Mouse (Mus musculus): ENCODE results near the gene Cd93. TPM values are rescaled to one million over a fixed set of nuclear protein-coding genes. Genes with fewer than 3 reads are reported as not detected.
A peak's percentile ranks its signal among the peaks of the same experiment; 100 is the strongest.

Gene Cd93
- polyA plus RNA-seq, 1 experiment from 2014 or later: 14.6 TPM

DNA sequence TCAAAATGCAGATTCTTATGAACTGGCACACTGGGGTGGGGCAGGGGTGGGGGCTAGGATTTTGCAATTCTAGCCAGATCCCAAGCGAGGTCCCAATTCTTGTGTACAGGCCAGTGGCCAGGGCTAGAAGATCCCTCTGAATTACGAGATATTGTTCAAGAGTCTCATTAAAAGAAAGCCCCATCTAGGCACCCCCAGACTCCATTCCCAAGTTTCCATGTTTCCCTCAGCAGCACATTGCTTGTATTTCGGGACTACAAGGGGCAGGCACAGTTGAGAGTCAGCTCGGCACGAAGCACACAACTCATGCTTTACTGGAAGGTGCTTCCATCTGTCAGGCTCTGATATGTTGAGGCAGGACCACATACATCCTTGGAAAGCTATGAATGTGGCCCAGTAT lies 38.5 kb downstream of the Cd93 start:
- 58% methylated on average over 5 of the region's 5 CpGs for WGBS
- peaks cover 54% of the 10 kb centered on the region for H3K27me3 ChIP-seq (replicated peaks; ENCODE audit: control insufficient read depth, insufficient read depth, low read length)
- no peak overlapping the region for H3K27ac ChIP-seq (replicated peaks; ENCODE audit: low read depth, low read length)
- ATAC-seq (ENCODE audit: low read depth) (no peak), DNase-seq (ENCODE audit: low spot score) (no peak)
- no peaks in the 10 kb centered on the region for H3K36me3 ChIP-seq (ENCODE audit: control insufficient read depth, insufficient read depth, low read length)
- H3K4me3 ChIP-seq (ENCODE audit: low read depth, low read length): peak overlapping the region; percentile 3
- H3K9me3 ChIP-seq (ENCODE audit: control insufficient read depth, low read length): no peaks in the 10 kb centered on the region
- H3K4me1 ChIP-seq (ENCODE audit: control insufficient read depth, insufficient read depth, low read length): peaks cover 17% of the 10 kb centered on the region; the same call in 1 of the 2 replicates
- H3K4me2 ChIP-seq (ENCODE audit: low read depth, low read length): peak overlapping the region; percentile 34
- H3K9ac ChIP-seq (ENCODE audit: low read depth, low read length): no peak overlapping the region

GRCm38 (mm10) chr2:148402227-148402626 lies 41.1 kb downstream of the Cd93 start:
- H3K27me3 ChIP-seq (replicated peaks; ENCODE audit: control insufficient read depth, insufficient read depth, low read length): peaks cover 36% of the 10 kb centered on the region
- DNase-seq (ENCODE audit: low spot score): no peak

DNA sequence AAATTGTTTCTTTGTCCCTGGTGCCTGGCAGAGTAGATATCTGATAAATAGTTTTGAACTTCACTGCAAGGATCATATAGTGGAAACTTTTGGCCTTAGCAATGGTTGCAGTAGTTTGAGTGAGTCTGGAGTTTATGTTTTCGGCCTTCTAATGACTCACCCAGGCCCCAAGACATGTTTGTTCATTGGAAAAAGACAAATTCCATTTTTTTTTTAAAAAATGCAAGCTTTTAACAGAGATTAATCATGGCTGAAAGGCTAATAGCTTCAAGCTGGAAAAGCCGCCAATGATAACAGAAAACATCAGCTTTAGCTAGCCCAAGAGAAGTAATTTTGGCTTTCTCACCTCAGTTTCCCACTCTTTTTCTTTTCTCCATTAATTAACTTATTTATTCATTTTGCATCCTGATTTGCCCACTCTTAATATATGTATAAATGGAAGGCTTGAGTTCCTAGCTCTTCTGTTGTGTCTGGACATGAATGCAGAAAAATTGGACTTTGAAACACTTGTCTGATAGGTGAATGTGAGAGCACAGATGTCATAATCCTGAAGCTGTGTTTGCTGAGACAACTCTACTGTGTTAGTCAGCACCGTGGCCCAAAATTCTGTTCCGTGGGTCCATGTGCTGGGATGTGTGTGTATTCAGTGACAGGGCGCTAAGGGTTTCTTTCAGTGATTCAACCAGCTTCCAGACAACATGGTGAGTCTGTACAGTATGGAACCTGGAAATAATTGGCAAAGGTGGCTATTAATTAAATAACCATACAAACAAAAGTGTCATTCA lies 44.3 kb downstream of the Cd93 start:
- 81% methylated on average over 5 of the region's 5 CpGs for WGBS
- no peaks in the 10 kb centered on the region for H3K9me3 ChIP-seq (ENCODE audit: control insufficient read depth, low read length)
- no peak for ATAC-seq (ENCODE audit: low read depth)
- no peak overlapping the region for H3K4me3 ChIP-seq (ENCODE audit: low read depth, low read length)
- no peak overlapping the region for H3K27ac ChIP-seq (replicated peaks; ENCODE audit: low read depth, low read length)
- H3K4me1 ChIP-seq (ENCODE audit: control insufficient read depth, insufficient read depth, low read length): peaks cover 17% of the 10 kb centered on the region; the same call in 1 of the 2 replicates
- DNase-seq (ENCODE audit: low spot score): no peak
- no peak overlapping the region for H3K4me2 ChIP-seq (ENCODE audit: low read depth, low read length)
- H3K27me3 ChIP-seq (replicated peaks; ENCODE audit: control insufficient read depth, insufficient read depth, low read length): peaks cover 30% of the 10 kb centered on the region
- H3K36me3 ChIP-seq (ENCODE audit: control insufficient read depth, insufficient read depth, low read length): no peaks in the 10 kb centered on the region
- no peak overlapping the region for H3K9ac ChIP-seq (ENCODE audit: low read depth, low read length)

More at GRCm38 (mm10) chr2:148402227-148402626, 41.1 kb downstream of the Cd93 start:
- Histone ChIP-seq H3K36me3 (ENCODE audit: control insufficient read depth, insufficient read depth, low read length) (no peaks in the 10 kb centered on the region), H3K4me1 (ENCODE audit: control insufficient read depth, insufficient read depth, low read length) (peaks cover 11% of the 10 kb centered on the region; the same call in 1 of the 2 replicates), H3K9ac (ENCODE audit: low read depth, low read length) (no peak overlapping the region), H3K27ac (replicated peaks; ENCODE audit: low read depth, low read length) (no peak overlapping the region), H3K4me2 (ENCODE audit: low read depth, low read length) (no peak overlapping the region), H3K4me3 (ENCODE audit: low read depth, low read length) (no peak overlapping the region), H3K9me3 (ENCODE audit: control insufficient read depth, low read length) (no peaks in the 10 kb centered on the region)
- no peak for ATAC-seq (ENCODE audit: low read depth)
- 73% methylated on average over 1 of the region's 1 CpGs for WGBS

DNA sequence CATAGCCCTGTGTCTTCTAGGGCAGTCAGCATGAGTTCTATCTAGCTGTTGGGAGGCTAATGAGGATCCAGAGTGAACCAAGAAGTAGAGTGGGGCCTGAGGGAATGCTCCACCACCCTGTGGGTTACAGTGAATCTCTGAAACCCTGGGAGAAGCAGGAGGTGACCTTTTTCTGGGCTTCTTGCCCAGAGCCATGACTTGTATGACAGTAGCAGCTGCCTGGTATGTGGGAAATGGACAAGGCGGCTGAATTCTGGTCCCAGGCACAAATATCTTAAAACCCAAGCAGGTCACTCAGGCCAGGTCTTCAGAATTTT lies 45.6 kb downstream of the Cd93 start:
- Histone ChIP-seq H3K9ac (ENCODE audit: low read depth, low read length) (no peak overlapping the region), H3K36me3 (ENCODE audit: control insufficient read depth, insufficient read depth, low read length) (no peaks in the 10 kb centered on the region), H3K27ac (replicated peaks; ENCODE audit: low read depth, low read length) (no peak overlapping the region), H3K4me3 (ENCODE audit: low read depth, low read length) (no peak overlapping the region), H3K4me2 (ENCODE audit: low read depth, low read length) (peak overlapping the region; percentile 90; the same call in 1 of the 2 replicates), H3K4me1 (ENCODE audit: control insufficient read depth, insufficient read depth, low read length) (peaks cover 17% of the 10 kb centered on the region; the same call in 1 of the 2 replicates), H3K27me3 (replicated peaks; ENCODE audit: control insufficient read depth, insufficient read depth, low read length) (peaks cover 25% of the 10 kb centered on the region), H3K9me3 (ENCODE audit: control insufficient read depth, low read length) (no peaks in the 10 kb centered on the region)
- ATAC-seq (ENCODE audit: low read depth) (no peak), DNase-seq (ENCODE audit: low spot score) (no peak)
- WGBS: 71% methylated on average over 1 of the region's 1 CpGs

- ATAC-seq (ENCODE audit: low read depth) (peak; percentile 21; the same call in 1 of the 2 replicates), DNase-seq (ENCODE audit: low spot score) (no peak)
- peak overlapping the region; percentile 90 for H3K4me2 ChIP-seq (ENCODE audit: low read depth, low read length)
- no peaks in the 10 kb centered on the region for H3K9me3 ChIP-seq (ENCODE audit: control insufficient read depth, low read length)
- no peak overlapping the region for H3K27ac ChIP-seq (replicated peaks; ENCODE audit: low read depth, low read length)
- WGBS: 47% methylated on average over 11 of the region's 11 CpGs
- no peak overlapping the region for H3K4me3 ChIP-seq (ENCODE audit: low read depth, low read length)
- H3K9ac ChIP-seq (ENCODE audit: low read depth, low read length): no peak overlapping the region
- H3K36me3 ChIP-seq (ENCODE audit: control insufficient read depth, insufficient read depth, low read length): no peaks in the 10 kb centered on the region
- H3K4me1 ChIP-seq (ENCODE audit: control insufficient read depth, insufficient read depth, low read length): peaks cover 17% of the 10 kb centered on the region; the same call in 1 of the 2 replicates
- peaks cover 25% of the 10 kb centered on the region for H3K27me3 ChIP-seq (replicated peaks; ENCODE audit: control insufficient read depth, insufficient read depth, low read length)
These were observed 46.2 kb downstream of the Cd93 start for GRCm38 (mm10) chr2:148397015-148397783.

- Histone ChIP-seq H3K4me1 (ENCODE audit: control insufficient read depth, insufficient read depth, low read length) (peaks cover 17% of the 10 kb centered on the region; the same call in 1 of the 2 replicates), H3K27me3 (replicated peaks; ENCODE audit: control insufficient read depth, insufficient read depth, low read length) (peaks cover 25% of the 10 kb centered on the region), H3K9me3 (ENCODE audit: control insufficient read depth, low read length) (no peaks in the 10 kb centered on the region), H3K27ac (replicated peaks; ENCODE audit: low read depth, low read length) (no peak overlapping the region), H3K4me2 (ENCODE audit: low read depth, low read length) (peak overlapping the region; percentile 90), H3K36me3 (ENCODE audit: control insufficient read depth, insufficient read depth, low read length) (no peaks in the 10 kb centered on the region), H3K4me3 (ENCODE audit: low read depth, low read length) (peak overlapping the region; percentile 54), H3K9ac (ENCODE audit: low read depth, low read length) (no peak overlapping the region)
- ATAC-seq (ENCODE audit: low read depth): no peak
- no peak for DNase-seq (ENCODE audit: low spot score)
- WGBS: 64% methylated on average over 10 of the region's 10 CpGs
These were observed 47.2 kb downstream of the Cd93 start for GRCm38 (mm10) chr2:148396209-148396608.

- ATAC-seq (ENCODE audit: low read depth): peak; percentile 71
- H3K4me2 ChIP-seq (ENCODE audit: low read depth, low read length): peak within 1 kb of the TSS; percentile 90
- 7% methylated on average over 53 of the region's 83 CpGs for WGBS
- H3K9me3 ChIP-seq (ENCODE audit: control insufficient read depth, low read length): no peaks in the 10 kb centered on the region
- peak within 1 kb of the TSS; percentile 54 for H3K4me3 ChIP-seq (ENCODE audit: low read depth, low read length)
- peaks cover 17% of the 10 kb centered on the region; the same call in 1 of the 2 replicates for H3K4me1 ChIP-seq (ENCODE audit: control insufficient read depth, insufficient read depth, low read length)
- DNase-seq (ENCODE audit: low spot score): peak; percentile 46
- no peaks in the 10 kb centered on the region for H3K36me3 ChIP-seq (ENCODE audit: control insufficient read depth, insufficient read depth, low read length)
- no peak within 1 kb of the TSS for H3K27ac ChIP-seq (replicated peaks; ENCODE audit: low read depth, low read length)
- H3K9ac ChIP-seq (ENCODE audit: low read depth, low read length): peak within 1 kb of the TSS; percentile 60
- H3K27me3 ChIP-seq (replicated peaks; ENCODE audit: control insufficient read depth, insufficient read depth, low read length): peaks cover 25% of the 10 kb centered on the region
These were observed 48.0 kb downstream of the Cd93 start, which contains the start of gene Sstr4 for GRCm38 (mm10) chr2:148395131-148396051. Gene Sstr4 (plus strand): TSS chr2:148395344.

DNA sequence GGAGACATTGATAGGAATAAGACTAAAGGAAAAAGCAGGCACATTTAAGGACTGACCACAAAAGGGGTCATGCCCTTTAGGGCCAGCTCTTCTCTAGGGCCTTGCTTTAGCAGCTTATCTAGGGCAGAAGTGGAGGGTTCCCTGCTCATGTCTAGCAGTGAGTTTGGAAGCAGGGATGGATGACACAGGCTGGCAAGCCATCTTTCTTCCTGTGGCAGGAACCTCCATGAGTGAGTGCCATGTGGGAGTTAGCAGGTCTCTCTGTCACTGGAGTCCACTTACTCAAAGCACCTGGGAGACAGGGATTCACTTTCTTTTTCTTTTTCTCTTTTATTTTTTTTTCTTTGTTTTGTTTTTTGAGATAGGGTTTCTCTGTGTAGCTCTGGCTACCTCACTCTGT lies 49.5 kb downstream of the Cd93 start:
- no peak overlapping the region for H3K27ac ChIP-seq (replicated peaks; ENCODE audit: low read depth, low read length)
- no peak overlapping the region for H3K4me2 ChIP-seq (ENCODE audit: low read depth, low read length)
- H3K36me3 ChIP-seq (ENCODE audit: control insufficient read depth, insufficient read depth, low read length): no peaks in the 10 kb centered on the region
- peaks cover 17% of the 10 kb centered on the region; the same call in 1 of the 2 replicates for H3K4me1 ChIP-seq (ENCODE audit: control insufficient read depth, insufficient read depth, low read length)
- no peak overlapping the region for H3K4me3 ChIP-seq (ENCODE audit: low read depth, low read length)
- no peaks in the 10 kb centered on the region for H3K9me3 ChIP-seq (ENCODE audit: control insufficient read depth, low read length)
- H3K9ac ChIP-seq (ENCODE audit: low read depth, low read length): no peak overlapping the region
- H3K27me3 ChIP-seq (replicated peaks; ENCODE audit: control insufficient read depth, insufficient read depth, low read length): peaks cover 25% of the 10 kb centered on the region
- ATAC-seq (ENCODE audit: low read depth) (no peak), DNase-seq (ENCODE audit: low spot score) (no peak)
